In the genomic region with DNA sequence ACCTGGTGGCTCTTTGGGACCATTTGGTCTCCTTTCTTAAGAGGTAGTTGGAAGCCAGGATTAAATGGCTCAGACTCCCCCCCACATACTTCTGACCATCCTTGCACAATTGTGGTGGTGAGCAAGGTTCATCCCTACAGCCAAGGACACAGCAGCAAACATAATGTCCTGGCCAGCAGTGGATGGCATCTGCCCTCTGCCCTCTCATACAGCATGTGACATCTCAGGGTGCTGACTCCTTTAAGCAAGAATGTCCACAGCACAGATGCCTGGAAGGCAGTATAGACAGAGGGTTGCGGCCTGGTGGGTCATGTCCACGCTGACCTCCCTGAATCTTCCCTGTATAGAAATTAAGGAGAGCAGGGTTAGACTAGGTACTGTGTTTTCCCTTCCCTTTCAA, we compare ENCODE assay signal across 19 mouse cellular contexts. TPM values are rescaled to one million over a fixed set of nuclear protein-coding genes. Genes with fewer than 3 reads are reported as not detected.
A peak's percentile ranks its signal among the peaks of the same experiment; 100 is the strongest.
DNase-seq lines count a peak whose midpoint lies in the region; ATAC-seq and TF ChIP-seq lines count a peak whose summit lies in the region.
"Had no signal": no experiment of that assay in that cellular context is flagged by ENCODE, and none has a peak within 500 bp of the region (broad histone marks: within the 10 kb centered on the region; RNA-seq: fewer than 3 reads in every experiment).

No protein-coding gene starts in this region.

- H3K4me2 ChIP-seq in hindbrain, embryonic 11.5 days (replicated peaks; ENCODE audit: low read depth, low read length): no peak overlapping the region
- H3K4me2 ChIP-seq in hindbrain, postnatal 0 days (ENCODE audit: low read depth, low read length): no peak overlapping the region
- no peak overlapping the region for H3K4me2 ChIP-seq in midbrain, embryonic 11.5 days
- H3K4me2 ChIP-seq: embryonic facial prominence, embryonic 15.5 days; limb, embryonic 12.5 days had no signal

- H3K27me3 ChIP-seq in hindbrain, embryonic 11.5 days (ENCODE audit: control insufficient read depth, insufficient read depth, low read length): no peaks in the 10 kb centered on the region
- H3K27me3 ChIP-seq in hindbrain, postnatal 0 days (ENCODE audit: insufficient read depth, low read length): no peaks in the 10 kb centered on the region
- no peaks in the 10 kb centered on the region for H3K27me3 ChIP-seq in midbrain, embryonic 10.5 days (ENCODE audit: low read depth, poor library complexity, severe bottlenecking)
- H3K27me3 ChIP-seq in midbrain, embryonic 11.5 days (ENCODE audit: control insufficient read depth, insufficient read depth, low read length): no peaks in the 10 kb centered on the region
- H3K27me3 ChIP-seq: embryonic facial prominence, embryonic 15.5 days; limb, embryonic 12.5 days; Patski had no signal

- ATAC-seq in hindbrain, embryonic 11.5 days (ENCODE audit: low FRiP score): no peak
- no peak for ATAC-seq in hindbrain, postnatal 0 days
- no peak for ATAC-seq in midbrain, embryonic 11.5 days (ENCODE audit: low FRiP score)
- ATAC-seq: midbrain, embryonic 16.5 days; Patski had no signal

- H3K9ac ChIP-seq in hindbrain, embryonic 11.5 days (ENCODE audit: low read depth, low read length): no peak overlapping the region
- no peak overlapping the region for H3K9ac ChIP-seq in hindbrain, postnatal 0 days (replicated peaks; ENCODE audit: low read length)
- no peak overlapping the region for H3K9ac ChIP-seq in midbrain, embryonic 11.5 days (ENCODE audit: low read length)
- H3K9ac ChIP-seq: embryonic facial prominence, embryonic 15.5 days; limb, embryonic 12.5 days had no signal

- 0 out of 2 replicates have a peak overlapping the region, but pooled peaks have one; percentile 17 for H3K27ac ChIP-seq in hindbrain, embryonic 11.5 days (ENCODE audit: low read depth, low read length)
- H3K27ac ChIP-seq in hindbrain, postnatal 0 days: no peak overlapping the region
- peak overlapping the region; percentile 86 for H3K27ac ChIP-seq in midbrain, embryonic 10.5 days (replicated peaks)
- no peak overlapping the region for H3K27ac ChIP-seq in midbrain, embryonic 11.5 days (ENCODE audit: low read depth, low read length)
- H3K27ac ChIP-seq: embryonic facial prominence, embryonic 15.5 days; heart, adult 2 months; layer of hippocampus, adult 2 months; left cerebral cortex, adult 2 months; limb, embryonic 12.5 days had no signal

- DNase-seq in hindbrain, embryonic 11.5 days (ENCODE audit: low spot score): no peak
- DNase-seq in hindbrain, postnatal 0 days (ENCODE audit: low spot score): no peak
- DNase-seq in midbrain, embryonic 10.5 days (ENCODE audit: low spot score): no peak
- DNase-seq in midbrain, embryonic 11.5 days (ENCODE audit: low spot score, missing footprints): no peak
- DNase-seq in kidney, postnatal 10 days: peak; percentile 31
- DNase-seq in yolk sac, embryonic 10.5 days (ENCODE audit: low spot score): peak; percentile 80
- DNase-seq in left cerebral cortex, postnatal 10 days (ENCODE audit: extremely low spot score in 1 of 2, low spot score in 2 of 2): no peak
- DNase-seq in thymus, postnatal 25 days: no peak
- DNase-seq: cerebellum, postnatal 10 days; gastrocnemius, postnatal 14 days; heart, adult 2 months; right cerebral cortex, adult 18-20 months; thymus, adult 2 months had no signal

- WGBS in hindbrain, embryonic 11.5 days: 68% methylated on average over 2 of the region's 2 CpGs
- WGBS in hindbrain, postnatal 0 days: 91% methylated on average over 2 of the region's 2 CpGs
- 84% methylated on average over 2 of the region's 2 CpGs for WGBS in midbrain, embryonic 10.5 days
- 70% methylated on average over 2 of the region's 2 CpGs for WGBS in midbrain, embryonic 11.5 days

- H3K36me3 ChIP-seq in hindbrain, embryonic 11.5 days (ENCODE audit: control insufficient read depth, insufficient read depth, low read length): no peaks in the 10 kb centered on the region
- no peaks in the 10 kb centered on the region for H3K36me3 ChIP-seq in hindbrain, postnatal 0 days (ENCODE audit: insufficient read depth, low read length)
- peaks cover 27% of the 10 kb centered on the region for H3K36me3 ChIP-seq in midbrain, embryonic 10.5 days
- no peaks in the 10 kb centered on the region for H3K36me3 ChIP-seq in midbrain, embryonic 11.5 days (ENCODE audit: control insufficient read depth, insufficient read depth, low read length)
- H3K36me3 ChIP-seq: embryonic facial prominence, embryonic 15.5 days; limb, embryonic 12.5 days had no signal

- H3K4me1 ChIP-seq in hindbrain, embryonic 11.5 days (replicated peaks; ENCODE audit: control insufficient read depth, insufficient read depth, low read length): peaks cover 15% of the 10 kb centered on the region
- peaks cover 22% of the 10 kb centered on the region for H3K4me1 ChIP-seq in hindbrain, postnatal 0 days (ENCODE audit: insufficient read depth, low read length)
- H3K4me1 ChIP-seq in midbrain, embryonic 10.5 days: peaks cover 81% of the 10 kb centered on the region
- H3K4me1 ChIP-seq in midbrain, embryonic 11.5 days (ENCODE audit: control insufficient read depth, insufficient read depth, low read length): peaks cover 51% of the 10 kb centered on the region

- H3K9me3 ChIP-seq in hindbrain, embryonic 11.5 days (ENCODE audit: control insufficient read depth, low read length): no peaks in the 10 kb centered on the region
- H3K9me3 ChIP-seq in hindbrain, postnatal 0 days (ENCODE audit: low read length): no peaks in the 10 kb centered on the region
- no peaks in the 10 kb centered on the region for H3K9me3 ChIP-seq in midbrain, embryonic 10.5 days (replicated peaks)
- H3K9me3 ChIP-seq in midbrain, embryonic 11.5 days (ENCODE audit: control insufficient read depth, low read length): no peaks in the 10 kb centered on the region
- H3K9me3 ChIP-seq: embryonic facial prominence, embryonic 15.5 days; limb, embryonic 12.5 days had no signal

- TF ChIP-seq CTCF in hindbrain, postnatal 0 days (IDR thresholded peaks at IDR 0.05; ENCODE audit: low read depth): no peak

- intact Hi-C loops in left cerebral cortex, postnatal 10 days (cut with DNase I): no loop called here

- H3K4me3 ChIP-seq in hindbrain, embryonic 11.5 days (ENCODE audit: low read depth, low read length): no peak overlapping the region
- no peak overlapping the region for H3K4me3 ChIP-seq in hindbrain, postnatal 0 days (ENCODE audit: low read length)
- H3K4me3 ChIP-seq in midbrain, embryonic 10.5 days: no peak overlapping the region
- H3K4me3 ChIP-seq in midbrain, embryonic 11.5 days (ENCODE audit: low read depth, low read length): no peak overlapping the region
- H3K4me3 ChIP-seq: embryonic facial prominence, embryonic 15.5 days; heart, adult 2 months; layer of hippocampus, adult 2 months; left cerebral cortex, adult 2 months; limb, embryonic 12.5 days had no signal

RNA-seq across cellular contexts. Expression of gene Nectin1, which starts 12.1 kb away (rescaled TPM):
- polyA plus RNA-seq in hindbrain, embryonic 11.5 days (2014; fragmentation: Nextera tagmentation; extraction: Ambion mirVana): 8.5 and 10.9 TPM in 2 replicates
- 69.2 and 72.8 TPM in 2 replicates for total RNA-seq in hindbrain, postnatal 0 days (2014; rRNA removed)
- 15.7 and 17.1 TPM in 2 replicates for polyA plus RNA-seq in hindbrain, postnatal 0 days (2015; fragmentation: Nextera tagmentation; extraction: Ambion mirVana)
- polyA plus RNA-seq in midbrain, embryonic 10.5 days (2016; fragmentation: Nextera tagmentation; extraction: Ambion mirVana): 6.9 and 7.3 TPM in 2 replicates
- polyA plus RNA-seq in midbrain, embryonic 11.5 days (2014; fragmentation: Nextera tagmentation; extraction: Ambion mirVana): 6.9 and 8.3 TPM in 2 replicates
- 100 to 1,000 TPM in 1 of 2 experiments, 10 to 100 TPM in 1; 99.6 to 104 TPM for total RNA-seq in left cerebral cortex, postnatal 10 days (2021)

Comparison
In these comparisons a context has a peak if more than half of its experiments do, and no peak if none do; other contexts are left out.
1. H3K27ac ChIP-seq: peak in hindbrain, embryonic 11.5 days (single experiment) and midbrain, embryonic 10.5 days (single experiment); none in hindbrain, postnatal 0 days (single experiment) and midbrain, embryonic 11.5 days (single experiment).
2. DNase-seq: peak in kidney, postnatal 10 days (single experiment) and yolk sac, embryonic 10.5 days (single experiment); none in hindbrain, embryonic 11.5 days (single experiment), hindbrain, postnatal 0 days (single experiment), midbrain, embryonic 10.5 days (single experiment), midbrain, embryonic 11.5 days (single experiment), left cerebral cortex, postnatal 10 days (0 of 2) and thymus, postnatal 25 days (single experiment).